Mouse (Mus musculus): ENCODE data around the gene Spint5. TPM values are rescaled to one million over a fixed set of nuclear protein-coding genes. Genes with fewer than 3 reads are reported as not detected.
"Not testable (repeated sequence)": the region's sequence is repeated elsewhere in the genome, so short reads cannot be mapped to it uniquely, and the experiment has no call there.

Gene Spint5
- polyA plus RNA-seq, 1 experiment from 2014 or later: not detected

DNA sequence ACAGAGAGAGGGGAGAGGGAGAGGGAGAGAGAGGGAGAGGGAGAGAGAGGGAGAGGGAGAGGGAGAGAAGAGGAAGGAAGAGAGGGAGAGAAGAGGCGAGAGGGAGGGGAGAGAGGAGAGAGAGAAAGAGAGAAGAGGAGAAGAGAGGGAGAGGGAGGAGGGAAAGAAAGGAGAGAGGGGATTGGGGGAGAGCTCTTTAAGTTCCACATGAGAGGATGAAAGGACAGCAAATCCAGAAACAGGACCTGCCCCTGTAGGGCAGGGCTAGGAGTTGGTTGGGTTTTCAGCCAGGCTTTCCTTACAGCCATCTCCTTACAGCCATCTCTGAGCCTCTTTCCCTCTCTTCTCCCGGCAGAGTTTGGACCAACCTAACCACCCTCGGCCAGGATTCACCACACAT is 30.3 kb upstream of the Spint5 start, which contains the start of gene Wfdc13:
Gene Wfdc13 (plus strand): TSS at position 301 of the 400 bp plus-strand sequence.
- Histone ChIP-seq H3K4me1 (replicated peaks; ENCODE audit: control insufficient read depth, insufficient read depth, low read length) (no peaks in the 10 kb centered on the region; the same call in 1 of the 2 replicates), H3K27ac (ENCODE audit: low read depth, low read length) (no peak within 1 kb of the TSS), H3K9me3 (ENCODE audit: control insufficient read depth, low read length) (no peaks in the 10 kb centered on the region), H3K36me3 (ENCODE audit: control insufficient read depth, insufficient read depth, low read length) (no peaks in the 10 kb centered on the region), H3K4me3 (ENCODE audit: low read depth, low read length) (no peak within 1 kb of the TSS), H3K9ac (ENCODE audit: low read depth, low read length) (no peak within 1 kb of the TSS), H3K4me2 (no peak within 1 kb of the TSS), H3K27me3 (replicated peaks; ENCODE audit: control insufficient read depth, insufficient read depth, low read length) (no peaks in the 10 kb centered on the region)
- DNase-seq (ENCODE audit: low spot score) (no peak), ATAC-seq (replicated peaks; ENCODE audit: low FRiP score) (no peak)
- 59% methylated on average over 3 of the region's 3 CpGs for WGBS

DNA sequence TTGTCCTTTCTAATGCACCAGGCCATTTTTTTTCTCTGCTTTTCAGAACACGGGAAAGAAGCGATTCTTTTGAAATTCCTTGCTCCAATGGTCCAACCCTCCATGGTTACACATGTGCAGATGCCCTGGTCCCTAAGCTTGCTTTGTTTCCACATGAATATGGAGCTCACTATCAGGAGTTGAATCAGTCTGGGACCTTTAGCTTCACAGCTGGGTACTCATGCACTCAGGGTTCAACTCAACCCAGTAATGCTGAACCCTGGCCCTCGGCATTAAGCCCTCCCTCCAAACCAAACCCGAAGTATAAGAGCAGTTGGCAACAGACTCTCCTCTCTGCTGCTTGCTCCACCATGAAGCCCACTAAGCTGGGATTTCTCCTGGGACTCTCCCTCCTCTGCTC is 16.9 kb upstream of the Spint5 start, which contains the start of gene Spint4:
Gene Spint4 (plus strand): TSS at position 301 of the 400 bp plus-strand sequence.
- Histone ChIP-seq H3K27me3 (replicated peaks; ENCODE audit: control insufficient read depth, insufficient read depth, low read length) (no peaks in the 10 kb centered on the region), H3K4me1 (replicated peaks; ENCODE audit: control insufficient read depth, insufficient read depth, low read length) (no peaks in the 10 kb centered on the region), H3K4me2 (no peak within 1 kb of the TSS), H3K27ac (ENCODE audit: low read depth, low read length) (no peak within 1 kb of the TSS), H3K36me3 (ENCODE audit: control insufficient read depth, insufficient read depth, low read length) (no peaks in the 10 kb centered on the region), H3K9ac (ENCODE audit: low read depth, low read length) (no peak within 1 kb of the TSS), H3K4me3 (ENCODE audit: low read depth, low read length) (no peak within 1 kb of the TSS), H3K9me3 (ENCODE audit: control insufficient read depth, low read length) (no peaks in the 10 kb centered on the region)
- ATAC-seq (replicated peaks; ENCODE audit: low FRiP score): no peak
- 68% methylated on average over 4 of the region's 4 CpGs for WGBS
- no peak for DNase-seq (ENCODE audit: low spot score)

DNA sequence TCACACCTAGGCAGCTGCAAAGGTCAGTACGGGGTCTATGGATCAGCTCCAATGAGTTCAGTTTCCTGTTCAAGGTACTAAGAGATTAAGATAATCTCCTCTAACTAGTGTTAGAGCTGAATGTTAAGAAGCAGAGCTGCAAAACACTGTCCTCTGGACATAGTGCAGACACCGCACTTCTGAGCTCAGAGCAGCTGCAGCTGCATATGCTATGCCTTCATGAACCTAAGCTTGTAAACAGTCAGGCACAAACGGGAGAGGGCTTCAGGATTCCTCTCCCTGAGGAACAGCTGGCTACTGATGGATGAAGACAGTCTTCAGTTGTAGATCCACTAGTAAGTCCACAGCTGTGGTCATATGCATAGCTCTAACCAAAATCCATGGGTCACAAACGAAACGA is 14.1 kb upstream of the Spint5 start:
- DNase-seq (ENCODE audit: low spot score): no peak
- Histone ChIP-seq H3K36me3 (ENCODE audit: control insufficient read depth, insufficient read depth, low read length) (no peaks in the 10 kb centered on the region), H3K9me3 (ENCODE audit: control insufficient read depth, low read length) (peaks cover 2% of the 10 kb centered on the region; the same call in 1 of the 2 replicates), H3K4me2 (no peak overlapping the region), H3K27me3 (replicated peaks; ENCODE audit: control insufficient read depth, insufficient read depth, low read length) (no peaks in the 10 kb centered on the region), H3K27ac (ENCODE audit: low read depth, low read length) (no peak overlapping the region), H3K4me3 (ENCODE audit: low read depth, low read length) (no peak overlapping the region), H3K4me1 (replicated peaks; ENCODE audit: control insufficient read depth, insufficient read depth, low read length) (no peaks in the 10 kb centered on the region), H3K9ac (ENCODE audit: low read depth, low read length) (no peak overlapping the region)
- ATAC-seq (replicated peaks; ENCODE audit: low FRiP score): no peak
- 67% methylated on average over 5 of the region's 5 CpGs for WGBS

DNA sequence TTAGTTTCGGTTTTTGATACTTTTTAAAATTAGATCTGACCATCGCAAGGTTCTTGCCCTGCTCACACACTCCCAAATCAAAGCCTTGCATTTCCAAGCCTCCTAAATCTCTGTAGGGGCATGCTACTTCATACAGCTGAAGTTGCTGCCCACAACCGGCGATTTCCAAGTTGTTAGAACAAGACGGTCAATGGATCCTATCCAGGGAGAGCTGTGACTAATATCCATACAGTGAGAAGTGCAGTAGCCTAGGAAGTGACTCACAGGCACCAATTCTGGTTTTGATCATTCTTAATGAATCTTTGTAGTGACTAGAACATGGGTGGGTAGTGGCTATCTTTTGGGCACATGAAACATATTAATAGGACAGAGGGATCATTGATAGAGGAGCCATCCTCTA is 13.3 kb upstream of the Spint5 start:
- Histone ChIP-seq H3K9me3 (ENCODE audit: control insufficient read depth, low read length) (peaks cover 2% of the 10 kb centered on the region; the same call in 1 of the 2 replicates), H3K4me1 (replicated peaks; ENCODE audit: control insufficient read depth, insufficient read depth, low read length) (no peaks in the 10 kb centered on the region), H3K36me3 (ENCODE audit: control insufficient read depth, insufficient read depth, low read length) (no peaks in the 10 kb centered on the region), H3K27ac (ENCODE audit: low read depth, low read length) (no peak overlapping the region), H3K4me3 (ENCODE audit: low read depth, low read length) (no peak overlapping the region), H3K27me3 (replicated peaks; ENCODE audit: control insufficient read depth, insufficient read depth, low read length) (no peaks in the 10 kb centered on the region), H3K4me2 (no peak overlapping the region), H3K9ac (ENCODE audit: low read depth, low read length) (no peak overlapping the region)
- ATAC-seq (replicated peaks; ENCODE audit: low FRiP score) (no peak), DNase-seq (ENCODE audit: low spot score) (no peak)
- WGBS: 81% methylated on average over 5 of the region's 5 CpGs

DNA sequence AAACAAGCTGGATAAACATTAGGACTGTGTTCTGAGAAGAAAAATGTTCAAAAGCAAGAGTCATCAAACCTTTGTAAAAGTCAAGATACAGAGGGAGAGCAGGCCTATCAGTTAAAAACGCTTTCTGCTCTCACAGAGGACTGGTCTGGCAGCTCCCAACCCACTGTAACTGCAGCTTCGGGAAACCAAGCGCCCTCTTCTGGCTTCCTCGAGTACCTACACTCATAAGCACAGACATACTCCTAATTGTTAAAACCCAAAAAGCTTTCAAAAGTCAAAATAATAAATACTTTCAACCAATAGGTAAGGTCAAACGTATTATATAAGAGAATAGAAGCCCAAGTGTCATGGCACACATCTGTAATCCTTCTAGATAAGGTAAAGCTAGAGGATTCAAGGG is 10.9 kb upstream of the Spint5 start:
- peaks cover 2% of the 10 kb centered on the region; the same call in 1 of the 2 replicates for H3K9me3 ChIP-seq (ENCODE audit: control insufficient read depth, low read length)
- no peaks in the 10 kb centered on the region for H3K4me1 ChIP-seq (replicated peaks; ENCODE audit: control insufficient read depth, insufficient read depth, low read length)
- 72% methylated on average over 5 of the region's 5 CpGs for WGBS
- H3K9ac ChIP-seq (ENCODE audit: low read depth, low read length): no peak overlapping the region
- no peak overlapping the region for H3K4me2 ChIP-seq
- DNase-seq (ENCODE audit: low spot score) (no peak), ATAC-seq (replicated peaks; ENCODE audit: low FRiP score) (no peak)
- no peaks in the 10 kb centered on the region for H3K36me3 ChIP-seq (ENCODE audit: control insufficient read depth, insufficient read depth, low read length)
- H3K27ac ChIP-seq (ENCODE audit: low read depth, low read length): no peak overlapping the region
- H3K27me3 ChIP-seq (replicated peaks; ENCODE audit: control insufficient read depth, insufficient read depth, low read length): no peaks in the 10 kb centered on the region
- no peak overlapping the region for H3K4me3 ChIP-seq (ENCODE audit: low read depth, low read length)

DNA sequence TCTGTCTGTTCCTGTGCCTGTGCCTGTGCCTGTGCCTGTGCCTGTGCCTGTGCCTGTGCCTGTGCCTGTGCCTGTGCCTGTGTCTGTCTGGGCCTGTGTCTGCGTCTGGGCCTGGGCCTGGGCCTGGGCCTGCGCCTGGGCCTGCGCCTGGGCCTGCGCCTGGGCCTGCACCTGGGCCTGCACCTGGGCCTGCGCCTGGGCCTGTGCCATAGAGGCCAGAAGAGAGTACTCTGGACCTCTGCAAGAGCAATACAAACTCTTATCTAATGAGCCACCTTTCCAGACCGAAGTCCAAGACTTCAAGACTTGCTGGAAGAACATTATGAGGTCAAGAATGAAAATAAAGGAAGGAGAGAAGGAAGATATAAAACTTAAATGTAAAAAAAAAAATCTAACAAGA is 9.8 kb upstream of the Spint5 start:
- 84% methylated on average over 6 of the region's 6 CpGs for WGBS
- ATAC-seq (replicated peaks; ENCODE audit: low FRiP score): no peak
- H3K9ac ChIP-seq (ENCODE audit: low read depth, low read length): no peak overlapping the region

DNA sequence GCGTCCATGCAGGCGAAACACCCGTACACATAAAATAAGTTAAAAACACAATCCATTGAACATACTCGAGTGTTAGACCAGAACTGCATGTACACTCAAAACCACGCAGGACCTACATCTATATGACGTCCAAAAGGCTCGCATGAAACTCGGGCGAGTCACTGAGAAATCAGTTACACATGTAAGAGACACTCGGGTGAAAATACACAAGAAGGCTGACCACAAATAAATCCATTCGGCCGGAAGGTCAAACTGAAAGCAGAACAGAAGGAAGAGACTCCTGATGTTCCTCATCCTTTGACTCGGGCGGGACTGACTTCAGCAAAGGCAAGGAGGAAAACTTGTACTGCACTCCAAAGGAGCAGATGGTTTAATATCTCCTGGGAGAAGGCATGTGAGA is 9.1 kb upstream of the Spint5 start:
- ATAC-seq (replicated peaks; ENCODE audit: low FRiP score): no peak
- WGBS: 90% methylated on average over 14 of the region's 14 CpGs

More for the DNA sequence above, 9.8 kb upstream of the Spint5 start:
- Histone ChIP-seq H3K27ac (ENCODE audit: low read depth, low read length) (no peak overlapping the region), H3K36me3 (ENCODE audit: control insufficient read depth, insufficient read depth, low read length) (no peaks in the 10 kb centered on the region), H3K27me3 (replicated peaks; ENCODE audit: control insufficient read depth, insufficient read depth, low read length) (no peaks in the 10 kb centered on the region), H3K4me2 (no peak overlapping the region), H3K9me3 (ENCODE audit: control insufficient read depth, low read length) (peaks cover 2% of the 10 kb centered on the region; the same call in 1 of the 2 replicates), H3K4me1 (replicated peaks; ENCODE audit: control insufficient read depth, insufficient read depth, low read length) (no peaks in the 10 kb centered on the region), H3K4me3 (ENCODE audit: low read depth, low read length) (no peak overlapping the region)
- no peak for DNase-seq (ENCODE audit: low spot score)

DNA sequence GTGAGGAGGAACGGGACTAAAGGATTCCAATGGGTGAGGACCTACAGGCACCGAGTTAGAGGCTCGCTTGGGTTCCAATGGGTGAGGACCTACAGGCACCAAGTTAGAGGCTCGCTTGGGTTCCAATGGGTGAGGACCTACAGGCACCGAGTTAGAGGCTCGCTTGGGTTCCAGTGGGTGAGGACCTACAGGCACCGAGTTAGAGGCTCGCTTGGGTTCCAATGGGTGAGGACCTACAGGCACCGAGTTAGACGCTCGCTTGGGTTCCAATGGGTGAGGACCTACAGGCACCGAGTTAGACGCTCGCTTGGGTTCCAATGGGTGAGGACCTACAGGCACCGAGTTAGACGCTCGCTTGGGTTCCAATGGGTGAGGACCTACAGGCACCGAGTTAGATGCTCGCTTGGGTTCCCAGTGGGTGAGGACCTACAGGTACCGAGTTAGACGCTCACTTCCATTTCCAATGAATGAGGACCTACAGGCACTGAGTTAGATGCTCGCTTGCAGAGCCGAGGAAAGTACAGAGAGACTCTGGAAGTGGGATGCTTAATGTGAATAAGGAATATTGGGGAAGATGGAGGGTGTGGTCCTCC is 1.2 kb downstream of the Spint5 start:
- H3K9ac ChIP-seq (ENCODE audit: low read depth, low read length): not testable (repeated sequence)
- WGBS: 89% methylated on average over 21 of the region's 23 CpGs

More for the DNA sequence above, 9.1 kb upstream of the Spint5 start:
- Histone ChIP-seq H3K4me3 (ENCODE audit: low read depth, low read length) (no peak overlapping the region), H3K4me1 (replicated peaks; ENCODE audit: control insufficient read depth, insufficient read depth, low read length) (no peaks in the 10 kb centered on the region), H3K36me3 (ENCODE audit: control insufficient read depth, insufficient read depth, low read length) (no peaks in the 10 kb centered on the region), H3K27ac (ENCODE audit: low read depth, low read length) (no peak overlapping the region), H3K4me2 (no peak overlapping the region), H3K27me3 (replicated peaks; ENCODE audit: control insufficient read depth, insufficient read depth, low read length) (no peaks in the 10 kb centered on the region), H3K9me3 (ENCODE audit: control insufficient read depth, low read length) (peaks cover 2% of the 10 kb centered on the region; the same call in 1 of the 2 replicates), H3K9ac (ENCODE audit: low read depth, low read length) (no peak overlapping the region)
- no peak for DNase-seq (ENCODE audit: low spot score)

DNA sequence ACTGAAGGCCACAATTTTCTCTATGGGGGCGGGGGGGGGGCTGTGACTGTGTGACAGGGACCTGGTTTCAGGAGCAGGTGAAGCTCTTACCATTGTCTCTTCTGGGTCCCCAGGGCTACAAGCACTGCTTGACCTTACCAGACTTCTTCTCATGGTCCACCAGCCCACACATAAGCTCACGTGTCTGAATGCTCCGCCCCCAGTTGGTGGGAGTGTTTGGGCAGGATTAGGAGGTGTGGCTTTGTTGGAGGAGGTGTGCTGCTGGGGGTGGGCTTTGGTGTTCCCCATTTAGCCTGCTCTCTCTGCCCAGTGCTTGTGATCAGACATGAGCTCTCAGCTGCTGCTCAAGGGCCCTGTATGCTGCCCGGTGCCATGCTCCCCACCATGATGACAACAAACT is 8.2 kb downstream of the Spint5 start:
- no peak overlapping the region for H3K9ac ChIP-seq (ENCODE audit: low read depth, low read length)
- H3K4me1 ChIP-seq (replicated peaks; ENCODE audit: control insufficient read depth, insufficient read depth, low read length): no peaks in the 10 kb centered on the region
- H3K27me3 ChIP-seq (replicated peaks; ENCODE audit: control insufficient read depth, insufficient read depth, low read length): no peaks in the 10 kb centered on the region
- no peaks in the 10 kb centered on the region for H3K9me3 ChIP-seq (ENCODE audit: control insufficient read depth, low read length)
- no peak overlapping the region for H3K27ac ChIP-seq (ENCODE audit: low read depth, low read length)
- H3K4me2 ChIP-seq: no peak overlapping the region
- ATAC-seq (replicated peaks; ENCODE audit: low FRiP score) (no peak), DNase-seq (ENCODE audit: low spot score) (no peak)
- 59% methylated on average over 4 of the region's 4 CpGs for WGBS
- no peak overlapping the region for H3K4me3 ChIP-seq (ENCODE audit: low read depth, low read length)
- no peaks in the 10 kb centered on the region for H3K36me3 ChIP-seq (ENCODE audit: control insufficient read depth, insufficient read depth, low read length)

More for the DNA sequence above, 1.2 kb downstream of the Spint5 start:
- H3K27me3 ChIP-seq (replicated peaks; ENCODE audit: control insufficient read depth, insufficient read depth, low read length); ATAC-seq (replicated peaks; ENCODE audit: low FRiP score); H3K4me2 ChIP-seq; H3K9me3 ChIP-seq (ENCODE audit: control insufficient read depth, low read length); DNase-seq (ENCODE audit: low spot score); H3K4me3 ChIP-seq (ENCODE audit: low read depth, low read length); H3K27ac ChIP-seq (ENCODE audit: low read depth, low read length); H3K4me1 ChIP-seq (replicated peaks; ENCODE audit: control insufficient read depth, insufficient read depth, low read length); H3K36me3 ChIP-seq (ENCODE audit: control insufficient read depth, insufficient read depth, low read length): not testable (repeated sequence)

Data from liver, embryonic 11.5 days (tissue).